Mouse (Mus musculus): ENCODE results near the gene Rasal3. TPM values are rescaled to one million over a fixed set of nuclear protein-coding genes. Genes with fewer than 3 reads are reported as not detected.

The Rasal3 gene
- polyA plus RNA-seq (2015; fragmentation: Nextera tagmentation; extraction: Ambion mirVana), result 164 and 165 TPM in 2 replicates

GRCm38 (mm10) chr17:32403417-32403816, at the start of gene Rasal3:
Rasal3 (minus strand) TSS chr17:32403583.
- DNase-seq (ENCODE audit: low spot score), result peak; percentile 89

- peak; percentile 57 for DNase-seq (ENCODE audit: low spot score)
Measured at GRCm38 (mm10) chr17:32452482-32452881, 49.1 kb upstream of the Rasal3 start, which contains the start of gene Cyp4f39. Cyp4f39 (plus strand) TSS chr17:32452723.

GRCm38 (mm10) chr17:32450844-32451537, 47.6 kb upstream of the Rasal3 start:
- DNase-seq (ENCODE audit: low spot score), result no peak

- no peak for DNase-seq (ENCODE audit: low spot score)
Measured at GRCm38 (mm10) chr17:32449042-32449441, 45.7 kb upstream of the Rasal3 start.

GRCm38 (mm10) chr17:32447195-32447594, 43.8 kb upstream of the Rasal3 start:
- no peak for DNase-seq (ENCODE audit: low spot score)

- no peak for DNase-seq (ENCODE audit: low spot score)
Measured at GRCm38 (mm10) chr17:32445016-32445415, 41.6 kb upstream of the Rasal3 start.

- DNase-seq (ENCODE audit: low spot score), result no peak
Measured at GRCm38 (mm10) chr17:32443245-32443644, 39.9 kb upstream of the Rasal3 start.

- DNase-seq (ENCODE audit: low spot score), result no peak
Measured at GRCm38 (mm10) chr17:32437106-32437505, 33.7 kb upstream of the Rasal3 start.

GRCm38 (mm10) chr17:32435151-32435550, 31.8 kb upstream of the Rasal3 start:
- DNase-seq (ENCODE audit: low spot score), result no peak

- no peak for DNase-seq (ENCODE audit: low spot score)
Measured at GRCm38 (mm10) chr17:32434324-32434723, 30.9 kb upstream of the Rasal3 start.

- peak; percentile 65 for DNase-seq (ENCODE audit: low spot score)
Measured at GRCm38 (mm10) chr17:32431972-32432371, 28.6 kb upstream of the Rasal3 start.

GRCm38 (mm10) chr17:32426610-32427009, 23.2 kb upstream of the Rasal3 start:
- DNase-seq (ENCODE audit: low spot score), result no peak

GRCm38 (mm10) chr17:32424034-32424433, 20.7 kb upstream of the Rasal3 start, which contains the start of gene Pglyrp2:
Pglyrp2 (minus strand) TSS chr17:32424167.
- DNase-seq (ENCODE audit: low spot score), result peak; percentile 90

- no peak for DNase-seq (ENCODE audit: low spot score)
Measured at GRCm38 (mm10) chr17:32420781-32421180, 17.4 kb upstream of the Rasal3 start.

GRCm38 (mm10) chr17:32419989-32420388, 16.6 kb upstream of the Rasal3 start:
- no peak for DNase-seq (ENCODE audit: low spot score)

GRCm38 (mm10) chr17:32416771-32417170, 13.4 kb upstream of the Rasal3 start:
- no peak for DNase-seq (ENCODE audit: low spot score)

GRCm38 (mm10) chr17:32415417-32416020, 12.1 kb upstream of the Rasal3 start:
- no peak for DNase-seq (ENCODE audit: low spot score)

GRCm38 (mm10) chr17:32411898-32412297, 8.5 kb upstream of the Rasal3 start:
- no peak for DNase-seq (ENCODE audit: low spot score)

GRCm38 (mm10) chr17:32402779-32403157, 615 bp downstream of the Rasal3 start:
- peak; percentile 93 for DNase-seq (ENCODE audit: low spot score)

- DNase-seq (ENCODE audit: low spot score), result peak; percentile 48
Measured at GRCm38 (mm10) chr17:32402011-32402778, 1.2 kb downstream of the Rasal3 start.

- no peak for DNase-seq (ENCODE audit: low spot score)
Measured at GRCm38 (mm10) chr17:32396266-32396665, 7.1 kb downstream of the Rasal3 start.

- DNase-seq (ENCODE audit: low spot score), result no peak
Measured at GRCm38 (mm10) chr17:32393944-32394343, 9.4 kb downstream of the Rasal3 start.

All from thymus, postnatal 0 days (tissue).